Mouse (Mus musculus): Measurements from ENCODE around the gene Trio.

DNA sequence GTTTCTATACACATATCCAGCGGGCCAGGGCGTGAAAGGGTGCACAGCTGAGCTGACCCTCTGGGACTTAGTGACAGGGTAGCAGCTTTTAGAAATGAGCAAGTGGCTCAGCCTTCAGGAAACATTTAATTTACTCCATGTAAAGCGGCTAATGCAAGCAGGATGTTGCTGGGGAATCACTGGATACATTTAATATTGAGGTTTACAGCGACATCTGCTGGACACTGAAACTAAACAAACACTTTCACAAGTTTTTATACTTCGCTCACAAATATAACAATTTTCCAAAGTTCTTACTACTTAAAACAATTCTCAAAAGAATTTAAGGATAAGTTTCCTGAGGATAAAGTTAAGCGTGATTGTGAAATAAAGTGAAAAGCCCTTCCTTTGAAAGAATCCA lies 174.3 kb downstream of the Trio start:
- TF ChIP-seq EP300 (IDR thresholded peaks at IDR 0.05; ENCODE audit: low read depth), result no peak
- peak; percentile 30; the same call in 1 of the 2 replicates for TF ChIP-seq CTCF (IDR thresholded peaks at IDR 0.05; ENCODE audit: low read depth)

Measured in liver, postnatal 0 days (tissue).